Mouse (Mus musculus) liver, embryonic 13.5 days (tissue): ENCODE results near the gene Polr2m. TPM values are rescaled to one million over a fixed set of nuclear protein-coding genes. Genes with fewer than 3 reads are reported as not detected.
"Not testable (repeated sequence)": the region's sequence is repeated elsewhere in the genome, so short reads cannot be mapped to it uniquely, and the experiment has no call there.

Experiments used
- ATAC-seq: fragments of 200-750 bp; cut with Nextera tagmentation; 2 replicates; pipeline ENCODE4 v1.8.0; 2017; ENCODE audit warnings: low read depth, mild to moderate bottlenecking, moderate number of reproducible peaks, moderate library complexity
- DNase-seq: peaks from one replicate; pipeline ENCODE4 v3.0.0; 2022
- H3K27ac ChIP-seq: fragments of 300-500 bp; sonication (generic); 2 replicates; pipeline ENCODE4 v1.5.1; 2015; ENCODE audit warnings: moderate library complexity, mild to moderate bottlenecking, inconsistent platforms
- H3K27me3 ChIP-seq: fragments of 300-500 bp; sonication (generic); 2 replicates; pipeline ENCODE4 v1.6.1; 2015; ENCODE audit warnings: mild to moderate bottlenecking, inconsistent platforms
- H3K36me3 ChIP-seq: fragments of 300-500 bp; sonication (generic); 2 replicates; pipeline ENCODE4 v1.6.1; 2015; ENCODE audit warnings: mild to moderate bottlenecking, inconsistent platforms
- H3K4me1 ChIP-seq: fragments of 300-500 bp; sonication (generic); replicated peaks from 2 replicates; pipeline ENCODE4 v1.6.1; 2015; ENCODE audit warnings: inconsistent platforms
- H3K4me2 ChIP-seq: fragments of 300-500 bp; sonication (generic); 2 replicates; pipeline ENCODE4 v1.6.1; 2015; ENCODE audit warnings: inconsistent platforms, mild to moderate bottlenecking, moderate library complexity
- H3K4me3 ChIP-seq: fragments of 300-500 bp; sonication (generic); replicated peaks from 2 replicates; pipeline ENCODE4 v1.5.1; 2015; ENCODE audit warnings: mild to moderate bottlenecking, inconsistent platforms
- H3K9ac ChIP-seq: fragments of 300-500 bp; sonication (generic); 2 replicates; pipeline ENCODE4 v1.6.1; 2015; ENCODE audit warnings: mild to moderate bottlenecking, inconsistent platforms
- H3K9me3 ChIP-seq: fragments of 300-500 bp; sonication (generic); replicated peaks from 2 replicates; pipeline ENCODE4 v1.6.1; 2016; ENCODE audit warnings: inconsistent platforms
- WGBS: fragments of 180-500 bp; shearing (Covaris S2); methylation state at CpG from one replicate; pipeline ENCODE4 v1.1.7; 2015; ENCODE audit not compliant: insufficient replicate concordance; 5-methylcytosine and 5-hydroxymethylcytosine counted together
- polyA plus RNA-seq: library from polyadenylated mRNA; unstranded; fragments of >200 nt; fragmentation: Nextera tagmentation; extraction: Ambion mirVana; gene quantifications from 2 replicates; pipeline ENCODE4 v1.2.1, GENCODE M21; 2015

Gene Polr2m
- polyA plus RNA-seq, 1 experiment from 2014 or later = 153 TPM

DNA sequence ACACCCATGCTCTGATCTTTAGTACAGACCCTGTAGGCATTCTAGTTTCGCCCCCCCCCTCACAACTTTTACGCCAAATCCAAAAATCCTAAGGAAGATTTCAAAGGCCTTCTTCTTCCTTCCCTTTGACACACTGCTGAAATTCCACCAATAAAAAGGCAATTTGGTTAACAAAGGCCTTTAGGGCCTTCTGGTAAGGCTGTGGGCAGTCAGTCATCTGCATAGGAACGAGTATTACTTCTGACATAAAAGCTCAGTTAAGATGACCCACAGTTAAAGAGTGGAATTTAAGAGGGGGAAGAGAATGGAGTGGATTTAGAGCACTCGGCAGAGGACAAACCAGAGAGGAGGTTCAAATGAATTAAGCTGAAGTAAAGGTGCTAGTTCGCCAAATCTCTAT lies 8.0 kb upstream of the Polr2m start:
- Histone ChIP-seq H3K4me3 (no peak overlapping the region), H3K9me3 (no peaks in the 10 kb centered on the region), H3K36me3 (no peaks in the 10 kb centered on the region), H3K27ac (no peak overlapping the region), H3K9ac (no peak overlapping the region), H3K4me1 (no peaks in the 10 kb centered on the region), H3K4me2 (no peak overlapping the region), H3K27me3 (no peaks in the 10 kb centered on the region; the same call in none of the 2 replicates)
- ATAC-seq = no peak
- WGBS = 65% methylated on average over 5 of the region's 5 CpGs
- no peak for DNase-seq

GRCm38 (mm10) chr9:71492296-71493025 lies 6.7 kb upstream of the Polr2m start:
- peaks cover 4% of the 10 kb centered on the region for H3K27me3 ChIP-seq
- no peak overlapping the region for H3K4me2 ChIP-seq
- no peak overlapping the region for H3K27ac ChIP-seq
- no peaks in the 10 kb centered on the region for H3K4me1 ChIP-seq
- ATAC-seq = no peak
- no peaks in the 10 kb centered on the region for H3K9me3 ChIP-seq
- no peak for DNase-seq
- H3K9ac ChIP-seq = no peak overlapping the region
- WGBS = 70% methylated on average over 15 of the region's 15 CpGs
- no peaks in the 10 kb centered on the region for H3K36me3 ChIP-seq
- no peak overlapping the region for H3K4me3 ChIP-seq

GRCm38 (mm10) chr9:71490076-71490475 lies 4.3 kb upstream of the Polr2m start:
- 55% methylated on average over 3 of the region's 3 CpGs for WGBS
- Histone ChIP-seq H3K36me3 (no peaks in the 10 kb centered on the region), H3K9ac (no peak overlapping the region), H3K4me3 (no peak overlapping the region), H3K27ac (no peak overlapping the region), H3K4me2 (no peak overlapping the region), H3K9me3 (no peaks in the 10 kb centered on the region), H3K27me3 (peaks cover 4% of the 10 kb centered on the region), H3K4me1 (0 out of 2 replicates have a peak, but pooled peaks cover 3% of the 10 kb centered on the region)
- DNase-seq (no peak), ATAC-seq (no peak)

DNA sequence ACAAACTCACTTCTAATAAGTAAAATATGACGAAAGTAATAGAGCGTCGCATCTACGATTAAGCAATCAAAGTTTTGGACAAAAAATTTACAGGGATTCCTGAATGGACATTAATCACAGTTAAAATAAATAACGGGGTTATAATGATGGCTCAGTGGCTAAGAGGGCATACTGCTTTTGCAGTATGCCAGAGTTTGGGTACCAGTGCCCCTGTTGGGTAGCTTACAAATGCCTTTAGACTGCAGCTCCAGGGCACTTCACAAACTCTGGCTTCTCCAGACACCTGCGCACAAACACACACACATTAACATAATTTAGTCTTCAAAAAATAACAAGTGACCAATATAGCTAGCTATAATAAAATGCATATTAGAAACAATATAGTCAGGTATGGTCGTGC lies 392 bp upstream of the Polr2m start:
- Histone ChIP-seq H3K36me3 (peaks cover 25% of the 10 kb centered on the region), H3K4me1 (peaks cover 34% of the 10 kb centered on the region), H3K27ac (no peak overlapping the region), H3K27me3 (peaks cover 4% of the 10 kb centered on the region), H3K9me3 (no peaks in the 10 kb centered on the region), H3K4me3 (peak overlapping the region; percentile 96), H3K4me2 (peak overlapping the region; percentile 76), H3K9ac (no peak overlapping the region)
- no peak for ATAC-seq
- 44% methylated on average over 7 of the region's 7 CpGs for WGBS
- DNase-seq = no peak

DNA sequence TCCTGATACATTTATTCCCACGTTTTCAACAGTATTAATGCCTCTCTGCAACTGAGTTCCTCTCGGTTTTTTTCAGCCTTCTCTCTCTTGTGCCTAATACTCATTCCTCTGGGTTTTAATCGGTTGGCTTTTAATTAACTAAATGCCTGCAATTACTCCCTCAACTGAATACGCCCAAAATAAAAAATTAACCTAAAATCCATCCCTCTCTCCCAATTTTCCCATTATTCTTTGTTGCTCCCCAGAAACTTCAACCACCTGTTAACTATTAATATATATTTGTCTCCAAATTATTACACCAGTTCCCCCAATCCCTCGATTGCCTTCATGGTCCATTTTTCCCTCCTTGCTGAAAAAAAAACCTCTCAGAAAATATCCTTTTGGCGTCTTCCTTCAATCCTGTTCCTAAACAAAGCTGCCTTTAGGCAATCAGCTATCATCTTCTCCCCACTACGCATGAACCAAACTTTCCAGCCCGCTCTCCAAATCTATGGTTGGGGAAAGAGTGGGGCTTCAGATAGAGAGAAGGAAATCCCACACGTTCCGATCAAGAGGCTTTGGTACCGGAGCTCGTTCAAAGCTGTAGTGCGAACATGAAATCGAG lies 762 bp downstream of the Polr2m start:
- Histone ChIP-seq H3K4me1 (peaks cover 45% of the 10 kb centered on the region), H3K27ac (peak overlapping the region; percentile 86), H3K4me2 (peak overlapping the region; percentile 76), H3K27me3 (peaks cover 4% of the 10 kb centered on the region), H3K9me3 (no peaks in the 10 kb centered on the region), H3K36me3 (peaks cover 36% of the 10 kb centered on the region), H3K9ac (peak overlapping the region; percentile 98), H3K4me3 (peak overlapping the region; percentile 96)
- DNase-seq (no peak), ATAC-seq (peak; percentile 19)
- under 1% methylated on average over 14 of the region's 14 CpGs for WGBS

GRCm38 (mm10) chr9:71483872-71484271 lies 1.9 kb downstream of the Polr2m start:
- peak overlapping the region; percentile 96 for H3K4me3 ChIP-seq
- not testable (repeated sequence) for H3K27me3 ChIP-seq, DNase-seq, ATAC-seq, H3K9me3 ChIP-seq, H3K9ac ChIP-seq, H3K27ac ChIP-seq
- H3K36me3 ChIP-seq = peaks cover 47% of the 10 kb centered on the region
- 78% methylated on average over 7 of the region's 7 CpGs for WGBS
- H3K4me2 ChIP-seq = peak overlapping the region; percentile 76
- H3K4me1 ChIP-seq = peaks cover 51% of the 10 kb centered on the region

DNA sequence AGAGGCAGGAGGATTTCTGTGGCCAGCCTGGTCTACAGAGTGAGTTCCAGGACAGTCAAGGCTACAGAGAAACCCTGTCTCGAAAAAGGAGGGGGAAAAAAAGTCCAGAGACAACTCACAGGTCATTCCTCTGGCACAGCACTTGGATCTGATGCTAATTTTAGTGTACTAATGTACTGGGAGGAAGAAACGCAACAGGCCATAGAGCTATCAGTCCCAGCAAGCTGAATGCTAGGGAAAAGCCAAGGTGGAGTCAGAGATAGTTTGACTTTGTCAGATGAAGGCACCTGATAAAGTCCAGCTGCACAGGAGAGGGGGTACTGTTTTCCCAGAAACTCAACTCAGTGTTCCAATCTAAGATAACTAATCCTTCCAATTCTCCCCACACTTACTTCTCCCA lies 5.4 kb downstream of the Polr2m start:
- ATAC-seq (peak; percentile 72), DNase-seq (peak; percentile 34)
- H3K27ac ChIP-seq = no peak overlapping the region
- WGBS = 40% methylated on average over 2 of the region's 2 CpGs
- H3K9ac ChIP-seq = no peak overlapping the region
- H3K4me1 ChIP-seq = peaks cover 48% of the 10 kb centered on the region
- 0 out of 2 replicates have a peak overlapping the region, but pooled peaks have one; percentile 6 for H3K4me3 ChIP-seq
- H3K9me3 ChIP-seq = no peaks in the 10 kb centered on the region; the same call in 1 of the 2 replicates
- peaks cover 80% of the 10 kb centered on the region for H3K36me3 ChIP-seq
- peak overlapping the region; percentile 24 for H3K4me2 ChIP-seq
- H3K27me3 ChIP-seq = no peaks in the 10 kb centered on the region

- H3K36me3 ChIP-seq = peaks cover 89% of the 10 kb centered on the region
- H3K9ac ChIP-seq = no peak overlapping the region
- 88% methylated on average over 9 of the region's 9 CpGs for WGBS
- H3K27ac ChIP-seq = no peak overlapping the region
- H3K4me3 ChIP-seq = no peak overlapping the region
- no peaks in the 10 kb centered on the region; the same call in 1 of the 2 replicates for H3K9me3 ChIP-seq
- no peaks in the 10 kb centered on the region for H3K27me3 ChIP-seq
- no peak for ATAC-seq
- no peak for DNase-seq
- no peak overlapping the region for H3K4me2 ChIP-seq
- peaks cover 47% of the 10 kb centered on the region for H3K4me1 ChIP-seq
Observed at GRCm38 (mm10) chr9:71479413-71479812, 6.3 kb downstream of the Polr2m start.

DNA sequence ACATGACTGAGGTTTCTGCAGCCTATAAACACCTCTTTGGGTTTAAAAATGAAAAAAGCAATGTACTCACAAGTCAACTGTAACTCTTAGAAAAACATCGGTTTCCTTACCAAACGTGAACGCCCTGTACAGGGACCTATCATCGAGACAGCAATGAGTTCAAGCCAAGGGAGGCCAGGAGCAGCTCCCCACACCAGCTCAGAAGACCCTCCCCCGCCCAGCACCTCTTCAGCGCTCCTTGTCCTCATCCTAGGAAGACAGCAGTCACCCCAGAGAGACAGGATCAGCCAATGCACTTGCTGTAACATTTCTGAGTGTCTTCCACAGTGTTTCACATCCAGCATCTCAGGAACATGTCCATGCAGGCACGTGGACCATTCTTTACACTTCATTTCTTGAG lies 7.1 kb downstream of the Polr2m start:
- DNase-seq = no peak
- no peak overlapping the region for H3K9ac ChIP-seq
- no peak overlapping the region for H3K4me3 ChIP-seq
- peaks cover 96% of the 10 kb centered on the region for H3K36me3 ChIP-seq
- 93% methylated on average over 7 of the region's 7 CpGs for WGBS
- no peak overlapping the region for H3K4me2 ChIP-seq
- no peaks in the 10 kb centered on the region; the same call in 1 of the 2 replicates for H3K9me3 ChIP-seq
- ATAC-seq = no peak
- H3K27ac ChIP-seq = no peak overlapping the region
- H3K27me3 ChIP-seq = no peaks in the 10 kb centered on the region
- H3K4me1 ChIP-seq = peaks cover 41% of the 10 kb centered on the region

- H3K36me3 ChIP-seq = peaks cover 80% of the 10 kb centered on the region
- H3K27ac ChIP-seq = no peak overlapping the region
- H3K27me3 ChIP-seq = no peaks in the 10 kb centered on the region
- 78% methylated on average over 3 of the region's 3 CpGs for WGBS
- no peak overlapping the region for H3K9ac ChIP-seq
- ATAC-seq (no peak), DNase-seq (no peak)
- peaks cover 22% of the 10 kb centered on the region for H3K4me1 ChIP-seq
- H3K9me3 ChIP-seq = no peaks in the 10 kb centered on the region; the same call in 1 of the 2 replicates
- no peak overlapping the region for H3K4me3 ChIP-seq
- no peak overlapping the region for H3K4me2 ChIP-seq
Observed at GRCm38 (mm10) chr9:71476601-71477000, 9.1 kb downstream of the Polr2m start.

DNA sequence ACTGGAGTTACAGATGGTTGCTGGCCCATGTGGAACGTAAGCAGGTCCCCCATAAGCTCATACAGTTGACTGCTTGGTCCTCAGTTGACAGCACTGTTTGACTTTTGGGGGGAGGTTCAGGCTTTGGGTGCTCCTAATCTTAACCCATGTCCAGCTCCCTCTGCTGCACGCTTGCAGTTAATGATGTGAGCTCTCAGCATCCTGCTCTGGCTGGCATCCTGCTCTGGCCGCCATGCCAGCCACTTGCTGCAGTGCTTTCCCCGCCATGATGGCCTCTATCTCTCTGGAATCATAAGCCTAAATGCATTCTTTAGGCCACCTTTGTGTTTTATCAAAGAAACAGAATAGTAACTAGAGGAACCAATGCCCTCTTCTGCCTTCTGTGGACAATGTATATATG lies 10.2 kb downstream of the Polr2m start:
- H3K36me3 ChIP-seq = peaks cover 69% of the 10 kb centered on the region
- no peak overlapping the region for H3K27ac ChIP-seq
- no peaks in the 10 kb centered on the region for H3K27me3 ChIP-seq
- ATAC-seq (no peak), DNase-seq (no peak)
- no peaks in the 10 kb centered on the region; the same call in 1 of the 2 replicates for H3K9me3 ChIP-seq
- H3K9ac ChIP-seq = no peak overlapping the region
- H3K4me3 ChIP-seq = no peak overlapping the region
- 88% methylated on average over 4 of the region's 4 CpGs for WGBS
- H3K4me2 ChIP-seq = no peak overlapping the region
- peaks cover 12% of the 10 kb centered on the region for H3K4me1 ChIP-seq
